Mouse (Mus musculus): ENCODE measurements at regions not wholly inside any gene's neighbourhood (a gene's known extent, or its start where the extent isn't known, plus 50 kb on each side); places are given as distances from the start of the nearest gene placed in this dataset.

- DNase-seq = no peak
Observed at GRCm38 (mm10) chr15:56425986-56426385, 1051.4 kb downstream of the Slc22a22 start.

GRCm38 (mm10) chr15:56420681-56421080 lies 1056.7 kb downstream of the Slc22a22 start:
- DNase-seq = no peak

- no peak for DNase-seq
Observed at GRCm38 (mm10) chr15:56391982-56392381, 1085.4 kb downstream of the Slc22a22 start.

- DNase-seq = no peak
Observed at GRCm38 (mm10) chr15:56378511-56378910, 1098.9 kb downstream of the Slc22a22 start.

GRCm38 (mm10) chr15:56350903-56351302 lies 1126.5 kb downstream of the Slc22a22 start:
- DNase-seq = no peak

- no peak for DNase-seq
Observed at GRCm38 (mm10) chr15:56346111-56346510, 1131.3 kb downstream of the Slc22a22 start.

- DNase-seq = no peak
Observed at GRCm38 (mm10) chr15:56344973-56345372, 1132.5 kb downstream of the Slc22a22 start.

- no peak for DNase-seq
Observed at GRCm38 (mm10) chr15:56344304-56344932, 1133.0 kb downstream of the Slc22a22 start.

- no peak for DNase-seq
Observed at GRCm38 (mm10) chr15:56337879-56338278, 1139.5 kb downstream of the Slc22a22 start.

- peak; percentile 84 for DNase-seq
Observed at GRCm38 (mm10) chr15:56336449-56336848, 1141.0 kb downstream of the Slc22a22 start.

GRCm38 (mm10) chr15:56335011-56335410 lies 1142.4 kb downstream of the Slc22a22 start:
- DNase-seq = no peak

GRCm38 (mm10) chr15:56320501-56320900 lies 1156.9 kb downstream of the Slc22a22 start:
- DNase-seq = no peak

GRCm38 (mm10) chr15:56294910-56295438 lies 1182.5 kb downstream of the Slc22a22 start:
- no peak for DNase-seq

- peak; percentile 32 for DNase-seq
Observed at GRCm38 (mm10) chr15:56278622-56279301, 1198.7 kb downstream of the Slc22a22 start.

- DNase-seq = no peak
Observed at GRCm38 (mm10) chr15:56278006-56278405, 1199.4 kb downstream of the Slc22a22 start.

- DNase-seq = no peak
Observed at GRCm38 (mm10) chr15:56248731-56249130, 1228.7 kb downstream of the Slc22a22 start.

GRCm38 (mm10) chr15:56244004-56244735 lies 1233.3 kb downstream of the Slc22a22 start:
- no peak for DNase-seq

- DNase-seq = no peak
Observed at GRCm38 (mm10) chr15:56202552-56202951, 1274.9 kb downstream of the Slc22a22 start.

- no peak for DNase-seq
Observed at GRCm38 (mm10) chr15:56199336-56199735, 1278.1 kb downstream of the Slc22a22 start.

GRCm38 (mm10) chr15:56197425-56198201 lies 1279.8 kb downstream of the Slc22a22 start:
- no peak for DNase-seq

GRCm38 (mm10) chr15:56166236-56166635 lies 1311.2 kb downstream of the Slc22a22 start:
- DNase-seq = no peak

GRCm38 (mm10) chr15:56158726-56159125 lies 1318.7 kb downstream of the Slc22a22 start:
- DNase-seq = no peak

GRCm38 (mm10) chr15:56139451-56139850 lies 1338.0 kb downstream of the Slc22a22 start:
- no peak for DNase-seq

All from right cerebral cortex, postnatal 14 days (tissue).